Mouse (Mus musculus) spleen, adult 2 months (tissue): ENCODE measurements at regions not wholly inside any gene's neighbourhood (a gene's known extent, or its start where the extent isn't known, plus 50 kb on each side); places are given as distances from the start of the nearest gene placed in this dataset.

Experiments used
- DNase-seq, 2 experiments: peaks; one replicate each; pipeline versions ENCODE4 v3.0.0 to v3.0.0-alpha.2; 2012 to 2021; ENCODE audit warnings: low spot score in 2 of 2, low read depth in 1 of 2
- H3K27ac ChIP-seq: fragments of 200-500 bp; 2 replicates; pipeline ENCODE4 v1.5.1; 2012; ENCODE audit warnings: low read length, inconsistent platforms; ENCODE audit not compliant: insufficient read depth
- H3K27me3 ChIP-seq: fragments of 200-500 bp; 2 replicates; pipeline ENCODE4 v1.6.1; 2012; ENCODE audit warnings: mild to moderate bottlenecking, moderate library complexity, low read length, inconsistent platforms; ENCODE audit not compliant: control insufficient read depth, insufficient read depth
- H3K36me3 ChIP-seq: fragments of 200-500 bp; 2 replicates; pipeline ENCODE4 v1.6.1; 2012; ENCODE audit warnings: mild to moderate bottlenecking, low read length, inconsistent platforms; ENCODE audit not compliant: control insufficient read depth, insufficient read depth
- H3K4me1 ChIP-seq: fragments of 200-500 bp; 2 replicates; pipeline ENCODE4 v1.6.1; 2011; ENCODE audit warnings: inconsistent platforms; ENCODE audit not compliant: control insufficient read depth, insufficient read depth, insufficient read length
- H3K4me3 ChIP-seq: fragments of 200-500 bp; 2 replicates; pipeline ENCODE4 v1.5.1; 2011; ENCODE audit warnings: mild to moderate bottlenecking, inconsistent platforms; ENCODE audit not compliant: insufficient read depth, insufficient read length; ENCODE audit errors: extremely low read depth
- CTCF ChIP-seq: fragments of 200-500 bp; IDR thresholded peaks from 2 replicates; pipeline ENCODE4 v1.5.1; 2011; ENCODE audit warnings: mild to moderate bottlenecking, inconsistent platforms; ENCODE audit not compliant: insufficient read depth, insufficient read length, insufficient replicate concordance; ENCODE audit errors: extremely low read depth
- POLR2A ChIP-seq: fragments of 200-500 bp; IDR thresholded peaks from 2 replicates; pipeline ENCODE4 v1.6.1; 2011; ENCODE audit warnings: low read depth, low read length, inconsistent platforms
- WGBS: fragments of 180-500 bp; shearing (Covaris S2); methylation state at CpG from one replicate; pipeline ENCODE4 v1.1.7; 2018; 5-methylcytosine and 5-hydroxymethylcytosine counted together

GRCm38 (mm10) chr2:30525295-30525694 lies 51.3 kb upstream of the Ier5l start:
- H3K4me3 ChIP-seq, result no peak overlapping the region
- no peaks in the 10 kb centered on the region for H3K4me1 ChIP-seq
- no peak overlapping the region for H3K27ac ChIP-seq
- no peaks in the 10 kb centered on the region for H3K36me3 ChIP-seq
- no peaks in the 10 kb centered on the region for H3K27me3 ChIP-seq
- DNase-seq, result no peak
- TF ChIP-seq CTCF, result no peak
- no peak for TF ChIP-seq POLR2A
- 54% methylated on average over 9 of the region's 9 CpGs for WGBS

GRCm38 (mm10) chr2:30525831-30526230 lies 51.8 kb upstream of the Ier5l start:
- no peaks in the 10 kb centered on the region for H3K27me3 ChIP-seq
- TF ChIP-seq POLR2A, result no peak
- TF ChIP-seq CTCF, result no peak
- H3K36me3 ChIP-seq, result no peaks in the 10 kb centered on the region
- H3K4me3 ChIP-seq, result no peak overlapping the region
- WGBS, result 56% methylated on average over 3 of the region's 3 CpGs
- DNase-seq, result no peak
- no peaks in the 10 kb centered on the region for H3K4me1 ChIP-seq
- no peak overlapping the region for H3K27ac ChIP-seq

- Histone ChIP-seq H3K27me3 (no peaks in the 10 kb centered on the region), H3K4me1 (no peaks in the 10 kb centered on the region), H3K27ac (no peak overlapping the region), H3K36me3 (no peaks in the 10 kb centered on the region), H3K4me3 (no peak overlapping the region)
- no peak for DNase-seq
- TF ChIP-seq CTCF (no peak), POLR2A (no peak)
- WGBS, result 19% methylated on average over 4 of the region's 4 CpGs
These were observed 53.5 kb upstream of the Ier5l start for GRCm38 (mm10) chr2:30527495-30527894.

GRCm38 (mm10) chr2:30532948-30533347 lies 58.9 kb upstream of the Ier5l start:
- Histone ChIP-seq H3K36me3 (no peaks in the 10 kb centered on the region), H3K4me1 (no peaks in the 10 kb centered on the region), H3K27ac (no peak overlapping the region), H3K4me3 (no peak overlapping the region), H3K27me3 (no peaks in the 10 kb centered on the region)
- TF ChIP-seq CTCF (no peak), POLR2A (no peak)
- no peak for DNase-seq

- H3K36me3 ChIP-seq, result no peaks in the 10 kb centered on the region
These were observed 59.3 kb upstream of the Ier5l start for GRCm38 (mm10) chr2:30533367-30533766.

GRCm38 (mm10) chr2:30534485-30534884 lies 60.4 kb upstream of the Cstad start:
- Histone ChIP-seq H3K4me1 (no peaks in the 10 kb centered on the region), H3K27ac (no peak overlapping the region), H3K27me3 (no peaks in the 10 kb centered on the region), H3K36me3 (no peaks in the 10 kb centered on the region), H3K4me3 (0 out of 2 replicates have a peak overlapping the region, but pooled peaks have one; percentile 22)
- no peak for TF ChIP-seq POLR2A
- TF ChIP-seq CTCF, result no peak
- 48% methylated on average over 10 of the region's 10 CpGs for WGBS
- DNase-seq, result no peak

More at GRCm38 (mm10) chr2:30533367-30533766, 59.3 kb upstream of the Ier5l start:
- Histone ChIP-seq H3K4me1 (no peaks in the 10 kb centered on the region), H3K27me3 (no peaks in the 10 kb centered on the region), H3K4me3 (no peak overlapping the region), H3K27ac (no peak overlapping the region)
- no peak for TF ChIP-seq POLR2A
- no peak for TF ChIP-seq CTCF
- no peak for DNase-seq
- 93% methylated on average over 6 of the region's 6 CpGs for WGBS

GRCm38 (mm10) chr2:30539305-30539704 lies 55.5 kb upstream of the Cstad start:
- no peak overlapping the region for H3K4me3 ChIP-seq
- no peaks in the 10 kb centered on the region for H3K36me3 ChIP-seq
- no peak for TF ChIP-seq CTCF
- no peak for TF ChIP-seq POLR2A
- no peak overlapping the region for H3K27ac ChIP-seq
- no peaks in the 10 kb centered on the region for H3K4me1 ChIP-seq
- DNase-seq, result no peak
- H3K27me3 ChIP-seq, result no peaks in the 10 kb centered on the region
- WGBS, result 83% methylated on average over 1 of the region's 1 CpGs

- no peak for DNase-seq
- Histone ChIP-seq H3K27ac (no peak overlapping the region), H3K27me3 (no peaks in the 10 kb centered on the region), H3K36me3 (no peaks in the 10 kb centered on the region), H3K4me3 (no peak overlapping the region), H3K4me1 (peaks cover 7% of the 10 kb centered on the region)
- TF ChIP-seq CTCF (no peak), POLR2A (no peak)
- WGBS, result 87% methylated on average over 4 of the region's 4 CpGs
These were observed 53.3 kb upstream of the Cstad start for GRCm38 (mm10) chr2:30541541-30541940.
